Mouse (Mus musculus) adrenal gland, adult 8-10 months (tissue): Measurements from ENCODE around the gene Itgad. TPM values are rescaled to one million over a fixed set of nuclear protein-coding genes. Genes with fewer than 3 reads are reported as not detected.

Experiments
- DNase-seq: peaks from one replicate; pipeline ENCODE4 v3.0.0; 2022
- total RNA-seq, 4 experiments: library from RNA; stranded (reverse); gene quantifications; 2 replicates each; pipeline ENCODE4 v1.2.4; 2022

Gene Itgad
- total RNA-seq, 4 experiments from 2014 or later, result 0.40 to 0.46 TPM; not detected in 2

DNA sequence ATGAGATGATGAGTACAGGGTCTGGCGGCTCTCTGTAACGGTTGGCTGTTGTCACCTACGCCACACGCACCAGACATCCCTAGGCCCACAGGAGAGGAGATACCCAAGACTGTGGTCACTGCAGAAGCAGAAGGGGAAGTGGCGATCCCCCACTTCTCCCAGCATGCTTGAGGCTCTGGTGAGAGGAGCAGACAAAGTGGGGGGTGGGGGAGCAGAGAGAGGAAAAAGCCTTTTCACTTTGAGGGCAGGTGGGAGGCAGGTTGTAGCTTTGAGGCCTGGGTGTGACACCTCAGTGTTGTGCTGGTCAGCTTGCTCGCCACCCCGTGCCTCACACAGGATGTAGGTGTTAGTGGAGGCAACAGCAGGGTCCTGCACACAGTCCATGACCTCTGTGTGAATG, 25.9 kb downstream of the Itgad start:
- DNase-seq, result no peak

DNA sequence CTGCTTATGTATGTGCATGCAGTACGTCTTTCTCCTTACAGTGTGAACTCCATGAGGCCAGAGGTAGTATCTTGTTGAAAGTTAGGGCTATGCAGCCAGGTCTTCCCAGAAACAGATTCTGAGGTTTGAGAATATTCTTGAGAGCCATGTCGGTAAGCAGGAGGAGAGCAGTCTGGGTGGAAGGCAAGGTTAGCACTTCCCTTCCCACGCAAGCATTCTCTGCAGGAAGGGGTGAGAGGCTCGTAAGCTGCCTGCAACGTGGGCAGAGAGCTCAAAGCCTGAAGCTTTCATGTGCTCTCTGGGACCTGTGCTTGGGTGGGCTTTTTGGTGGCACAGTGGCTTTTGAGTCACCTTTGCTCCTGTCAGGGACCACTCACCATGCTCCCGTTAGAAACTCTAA, 26.4 kb downstream of the Itgad start:
- no peak for DNase-seq

DNA sequence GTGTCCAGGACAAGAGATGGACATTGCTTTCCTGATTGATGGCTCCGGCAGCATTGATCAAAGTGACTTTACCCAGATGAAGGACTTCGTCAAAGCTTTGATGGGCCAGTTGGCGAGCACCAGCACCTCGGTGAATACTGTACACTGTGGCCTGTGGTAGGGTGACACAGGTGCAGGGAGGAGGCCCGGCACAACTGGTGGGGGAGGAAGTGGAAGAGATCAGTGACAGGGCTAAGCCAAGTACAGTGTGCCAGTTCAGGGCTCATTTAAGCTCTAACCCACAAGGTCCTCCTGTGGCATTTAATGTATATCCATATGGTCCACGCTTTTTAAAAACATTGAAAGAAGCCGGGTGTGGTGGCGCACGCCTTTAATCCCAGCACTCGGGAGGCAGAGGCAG, 27.5 kb downstream of the Itgad start:
- DNase-seq, result no peak

DNA sequence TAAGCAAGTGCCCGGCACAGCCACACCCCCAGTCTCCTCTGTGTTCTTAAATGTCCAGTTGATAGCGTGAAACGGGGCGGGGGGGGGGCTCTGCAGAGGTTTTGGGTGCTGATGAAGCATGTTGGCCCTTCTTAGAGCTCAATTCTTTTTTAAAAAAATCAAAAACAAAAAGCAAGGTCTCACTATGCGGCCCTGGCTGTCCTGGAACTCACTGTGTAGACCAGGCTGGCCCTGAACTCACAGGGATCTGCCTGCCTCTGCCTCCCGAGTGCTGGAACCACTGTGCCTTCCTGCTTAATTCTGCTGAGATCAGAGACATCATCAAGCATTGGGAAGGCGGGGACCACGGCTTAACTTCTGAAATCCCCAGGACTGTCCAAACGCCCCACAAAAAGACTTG, 47.4 kb downstream of the Itgad start:
- DNase-seq, result no peak

DNA sequence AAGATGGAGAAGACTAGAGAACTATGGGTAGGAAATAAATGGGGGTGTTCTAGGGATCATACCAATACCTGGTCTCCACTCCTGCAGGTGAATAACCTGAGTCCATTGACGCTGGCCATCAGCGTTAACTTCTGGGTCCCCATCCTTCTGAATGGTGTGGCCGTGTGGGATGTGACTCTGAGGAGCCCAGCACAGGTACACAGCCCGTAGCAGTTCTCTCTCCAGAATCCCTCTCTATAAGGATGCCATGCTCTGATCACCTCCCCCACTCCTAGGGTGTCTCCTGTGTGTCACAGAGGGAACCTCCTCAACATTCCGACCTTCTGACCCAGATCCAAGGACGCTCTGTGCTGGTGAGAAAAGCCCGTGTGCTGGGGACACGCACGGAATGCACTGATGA, 48.9 kb downstream of the Itgad start:
- no peak for DNase-seq

DNA sequence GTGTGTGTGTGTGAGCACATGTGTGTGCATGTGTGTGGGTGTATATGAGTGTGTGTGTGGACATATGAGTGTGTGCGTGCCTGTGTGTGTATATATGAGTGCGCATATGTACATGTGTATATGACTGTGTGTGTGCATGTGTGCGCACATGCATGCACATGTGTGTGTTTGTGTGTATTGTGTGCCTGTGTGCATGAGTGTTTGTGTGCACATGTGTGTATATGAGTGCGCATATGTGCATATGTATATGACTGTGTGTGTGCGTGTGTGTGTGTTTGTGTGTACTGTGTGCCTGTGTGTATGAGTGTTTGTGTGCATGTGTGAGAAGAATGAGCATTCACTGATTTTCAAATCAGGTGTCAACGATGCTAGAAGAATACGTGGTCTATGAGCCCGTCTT, 50.0 kb downstream of the Itgad start:
- DNase-seq, result no peak

DNA sequence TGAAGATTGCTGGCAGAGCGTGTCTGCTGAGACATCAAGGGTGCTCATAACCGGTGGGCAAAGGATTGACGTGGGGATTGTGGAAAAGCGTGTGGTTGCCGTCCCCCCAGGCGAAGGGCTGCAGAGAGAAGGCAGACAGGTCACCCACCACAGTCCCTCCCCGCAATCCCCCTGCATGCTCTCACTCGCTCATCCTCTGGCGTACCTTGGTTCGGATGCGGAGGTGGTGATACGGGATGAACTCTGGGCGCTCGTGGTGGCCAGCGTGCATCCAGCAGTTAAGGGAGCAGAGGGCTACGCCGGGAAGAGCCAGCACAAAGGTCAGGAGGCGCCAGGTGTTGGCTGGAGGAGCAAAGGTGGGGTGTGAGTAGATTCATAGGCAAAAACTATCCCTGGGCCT, 51.5 kb downstream of the Itgad start:
- no peak for DNase-seq

DNA sequence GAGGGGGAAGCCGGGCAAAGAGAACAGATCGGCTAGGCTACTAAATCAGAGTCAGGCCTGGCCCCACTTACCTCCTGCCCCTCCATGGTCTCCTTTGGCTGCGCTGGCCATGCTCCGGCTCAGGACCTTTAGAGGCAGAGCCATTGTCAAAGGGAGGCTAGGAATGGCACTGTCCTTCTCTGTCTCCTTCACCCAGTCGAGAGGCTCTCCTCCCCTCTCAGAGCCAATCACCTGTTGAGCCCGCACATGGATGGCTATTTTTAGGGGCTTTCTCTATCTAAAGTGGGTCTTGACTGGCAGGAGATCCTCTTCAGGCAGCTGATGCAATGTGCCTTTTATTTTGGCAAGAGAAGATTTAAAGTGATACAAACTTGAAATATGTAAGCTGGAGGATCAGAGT, 52.0 kb downstream of the Itgad start, which contains the start of gene Cox6a2:
Gene Cox6a2, minus strand, starts transcription at position 236 of the 400 bp plus-strand sequence.
- DNase-seq, result no peak

DNA sequence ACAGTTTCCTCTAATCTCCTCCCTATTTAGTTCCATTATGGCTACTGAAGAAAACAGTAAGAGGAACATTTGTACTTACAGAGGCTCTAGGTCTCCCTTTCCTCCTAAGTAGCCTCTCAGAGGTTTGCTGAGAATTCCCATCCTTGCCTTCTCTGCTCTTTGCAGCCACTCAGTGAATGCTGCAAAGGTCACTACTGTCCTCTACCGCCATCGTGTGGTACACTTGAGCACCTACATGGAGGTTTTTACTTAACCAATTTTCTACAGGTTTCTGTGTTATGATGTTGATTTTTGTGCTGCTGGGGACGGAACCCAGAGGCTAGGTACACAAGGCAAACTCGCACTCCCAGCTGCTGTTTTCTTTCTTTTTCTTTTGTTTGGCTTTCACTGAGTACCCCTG, 54.0 kb downstream of the Itgad start:
- peak; percentile 23 for DNase-seq

DNA sequence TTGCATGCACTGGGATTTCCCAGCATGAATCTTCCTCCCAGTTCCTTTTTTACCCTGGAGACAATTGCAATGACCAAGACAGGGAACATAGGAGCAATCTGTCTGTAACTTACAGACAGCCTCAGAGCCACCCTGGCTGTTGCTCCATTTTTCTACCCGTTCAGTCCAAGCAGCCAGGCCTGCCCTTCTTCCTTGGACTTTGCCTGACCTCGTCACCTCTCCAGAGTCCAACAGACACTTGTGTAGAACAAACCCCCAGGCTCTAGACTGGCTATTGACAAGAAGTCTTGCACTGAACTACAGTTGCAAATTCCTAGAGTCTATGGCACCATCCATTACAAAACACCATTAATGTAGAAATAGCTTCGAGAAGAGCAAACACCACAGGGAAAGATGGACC, 55.6 kb downstream of the Itgad start:
- no peak for DNase-seq

DNA sequence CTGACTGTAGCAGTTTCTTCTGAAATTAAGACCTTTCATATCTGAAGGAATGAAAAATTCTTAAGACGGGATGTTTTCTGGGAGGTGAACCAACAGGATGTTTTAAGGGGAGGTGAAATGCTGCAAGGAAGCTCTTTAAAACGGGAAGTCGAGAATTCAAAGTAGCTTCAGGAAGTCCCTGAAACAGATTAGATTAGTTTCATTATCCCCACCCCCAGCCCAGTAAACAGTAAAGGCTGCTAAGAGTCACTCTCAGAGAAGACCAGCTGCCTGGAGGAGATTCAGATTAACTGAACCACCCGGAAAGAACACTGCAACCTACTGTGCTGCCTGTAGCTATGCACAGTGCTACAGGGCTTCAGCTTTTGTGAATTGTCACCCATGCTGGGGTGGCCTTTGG, 65.8 kb downstream of the Itgad start:
- DNase-seq, result no peak

DNA sequence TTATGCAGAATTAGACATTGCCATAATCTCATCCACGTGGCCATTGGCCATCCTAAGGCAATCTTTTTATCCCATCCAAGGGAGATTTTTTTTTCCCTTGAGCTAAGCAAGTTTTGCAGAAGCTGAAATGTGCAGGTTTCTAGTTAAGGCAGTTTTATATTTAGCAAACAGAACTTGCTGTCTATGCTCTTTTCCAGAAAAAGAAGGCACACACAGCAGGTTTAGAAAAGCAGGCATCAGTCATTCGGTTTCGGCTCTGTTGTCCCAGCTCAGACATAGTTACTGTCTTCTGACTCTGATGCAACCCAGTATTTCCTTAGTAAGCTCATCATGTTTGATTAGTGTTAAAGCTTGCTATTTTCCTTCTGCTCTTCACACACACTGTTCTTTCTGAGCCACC, 66.8 kb downstream of the Itgad start:
- no peak for DNase-seq

DNA sequence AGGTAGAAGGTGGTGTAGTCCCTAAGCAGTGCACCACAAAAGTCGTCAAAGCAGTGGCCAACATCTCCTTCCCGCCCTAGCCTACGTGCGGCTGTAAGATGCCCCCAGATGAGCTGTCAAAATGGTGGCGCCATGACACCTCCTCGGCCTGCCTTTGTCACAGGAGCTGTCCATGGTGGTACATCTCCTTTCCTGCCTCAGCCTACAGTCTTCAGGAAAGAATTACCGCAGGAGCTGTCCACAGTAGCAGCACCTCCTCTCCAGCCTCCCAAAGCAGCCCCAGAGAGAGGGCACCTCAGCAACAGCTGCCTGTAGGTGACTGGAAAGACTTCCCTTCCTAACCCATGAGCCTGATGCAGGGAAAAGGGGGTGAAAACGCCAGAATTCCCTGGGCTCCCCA, 77.6 kb downstream of the Itgad start:
- no peak for DNase-seq

DNA sequence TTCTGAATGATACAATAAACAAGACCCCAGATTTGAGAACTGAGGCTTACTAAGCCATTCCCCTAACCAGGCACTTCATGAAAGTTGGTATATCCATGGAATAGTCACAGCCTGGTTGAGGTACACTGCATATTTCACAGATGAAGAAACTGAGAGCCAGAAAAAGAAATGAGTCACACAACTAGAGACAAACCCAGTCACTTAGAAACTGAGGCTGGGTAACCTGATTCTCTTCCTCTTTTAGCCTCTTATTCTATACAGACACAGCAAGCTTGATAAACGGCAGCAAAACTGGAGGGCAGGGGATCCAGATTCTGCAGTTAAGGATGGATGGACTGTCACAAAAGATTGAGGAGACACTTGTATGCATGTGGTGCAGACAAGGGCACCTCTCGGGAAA, 80.6 kb downstream of the Itgad start:
- no peak for DNase-seq

DNA sequence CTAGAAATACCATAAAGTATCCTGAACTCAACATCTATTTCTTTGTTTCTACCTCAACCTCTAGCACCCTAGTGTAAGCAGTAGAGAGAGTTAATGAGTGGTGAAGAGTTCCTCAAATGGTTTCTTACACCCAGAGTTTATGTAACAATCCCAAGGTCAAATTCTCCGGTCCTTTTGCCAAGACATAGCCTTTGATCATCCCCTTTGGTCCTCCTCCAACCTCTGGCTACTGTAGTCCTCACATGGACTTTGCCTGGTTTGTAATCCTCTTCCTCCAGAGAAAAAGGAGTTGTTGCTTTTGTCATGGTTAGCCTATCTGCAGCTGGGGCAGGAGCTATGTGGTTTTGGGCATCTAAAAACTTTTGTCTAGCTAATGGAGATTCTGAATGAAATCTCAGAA, 81.3 kb downstream of the Itgad start:
- DNase-seq, result no peak

DNA sequence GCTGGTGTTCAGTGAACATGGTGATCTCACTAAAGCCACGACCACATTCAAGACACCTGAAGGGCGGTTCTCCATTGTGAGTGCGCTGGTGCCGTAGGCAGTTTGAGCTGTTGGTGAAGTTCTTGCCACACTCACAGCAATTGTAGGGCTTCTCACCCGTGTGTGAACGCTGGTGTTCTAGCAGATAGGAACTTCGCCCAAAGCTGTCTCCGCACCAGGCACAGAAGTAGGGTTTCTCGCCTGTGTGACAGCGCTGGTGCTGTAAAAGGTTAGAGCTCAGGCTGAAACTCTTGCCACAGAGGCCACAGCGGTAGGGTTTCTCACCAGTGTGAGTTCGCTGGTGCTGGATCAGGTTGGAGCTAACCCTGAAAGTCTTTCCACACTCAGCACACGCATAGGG, 82.2 kb downstream of the Itgad start:
- DNase-seq, result no peak

DNA sequence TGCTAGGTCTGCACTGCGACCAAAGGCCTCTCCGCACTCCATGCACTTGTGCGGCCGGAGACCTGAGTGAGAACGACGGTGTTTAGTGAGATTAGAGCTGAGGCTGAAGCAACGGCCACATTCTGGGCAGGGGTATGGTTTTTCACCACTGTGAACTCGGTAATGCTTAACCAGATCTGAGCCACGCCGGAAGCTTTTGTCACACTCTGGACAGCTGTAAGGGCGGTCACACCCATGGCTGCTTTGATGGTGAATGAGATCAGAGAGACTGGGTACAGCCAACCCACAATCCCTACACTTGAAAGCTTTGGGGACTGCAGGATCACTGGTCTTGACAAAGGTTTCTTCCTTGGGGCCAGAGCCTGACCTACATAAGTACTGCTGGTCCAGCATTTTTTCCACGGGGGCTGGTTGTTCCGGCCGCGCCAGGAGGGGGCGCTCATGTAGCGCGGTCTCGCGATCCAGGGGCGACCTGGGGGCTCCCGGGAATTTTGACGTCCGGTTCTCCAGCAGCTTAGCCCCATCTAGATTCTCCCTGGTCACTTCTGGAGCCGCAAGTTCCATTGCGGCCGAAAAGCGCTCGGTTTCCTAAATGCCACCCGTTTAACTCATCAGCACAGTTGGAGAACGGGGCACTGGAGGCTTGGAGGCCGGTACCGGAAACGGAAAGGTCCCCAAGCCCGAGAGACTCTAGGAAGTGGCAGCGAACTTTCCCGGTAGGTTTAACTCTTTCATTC, 82.8 kb downstream of the Itgad start, which contains the start of gene Armc5:
Gene Armc5, plus strand, starts transcription at position 487 of the 737 bp plus-strand sequence.
- peak; percentile 75 for DNase-seq

DNA sequence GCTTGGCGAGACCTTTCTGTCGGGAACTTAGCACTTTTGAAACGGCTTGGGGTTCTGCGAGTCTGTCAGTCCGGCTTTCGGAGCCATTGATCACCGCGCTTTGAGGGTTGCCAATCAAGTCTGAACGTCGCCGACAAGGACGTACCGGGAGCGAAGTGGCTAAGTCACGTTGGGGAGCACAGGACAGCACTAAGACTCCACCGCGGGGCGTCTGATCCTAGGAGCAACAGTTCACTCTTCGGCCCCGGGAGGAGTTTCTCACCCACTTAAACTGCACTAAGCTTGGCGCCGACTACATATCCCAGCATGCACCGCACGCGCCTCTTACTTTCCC, 83.4 kb downstream of the Itgad start:
- no peak for DNase-seq

DNA sequence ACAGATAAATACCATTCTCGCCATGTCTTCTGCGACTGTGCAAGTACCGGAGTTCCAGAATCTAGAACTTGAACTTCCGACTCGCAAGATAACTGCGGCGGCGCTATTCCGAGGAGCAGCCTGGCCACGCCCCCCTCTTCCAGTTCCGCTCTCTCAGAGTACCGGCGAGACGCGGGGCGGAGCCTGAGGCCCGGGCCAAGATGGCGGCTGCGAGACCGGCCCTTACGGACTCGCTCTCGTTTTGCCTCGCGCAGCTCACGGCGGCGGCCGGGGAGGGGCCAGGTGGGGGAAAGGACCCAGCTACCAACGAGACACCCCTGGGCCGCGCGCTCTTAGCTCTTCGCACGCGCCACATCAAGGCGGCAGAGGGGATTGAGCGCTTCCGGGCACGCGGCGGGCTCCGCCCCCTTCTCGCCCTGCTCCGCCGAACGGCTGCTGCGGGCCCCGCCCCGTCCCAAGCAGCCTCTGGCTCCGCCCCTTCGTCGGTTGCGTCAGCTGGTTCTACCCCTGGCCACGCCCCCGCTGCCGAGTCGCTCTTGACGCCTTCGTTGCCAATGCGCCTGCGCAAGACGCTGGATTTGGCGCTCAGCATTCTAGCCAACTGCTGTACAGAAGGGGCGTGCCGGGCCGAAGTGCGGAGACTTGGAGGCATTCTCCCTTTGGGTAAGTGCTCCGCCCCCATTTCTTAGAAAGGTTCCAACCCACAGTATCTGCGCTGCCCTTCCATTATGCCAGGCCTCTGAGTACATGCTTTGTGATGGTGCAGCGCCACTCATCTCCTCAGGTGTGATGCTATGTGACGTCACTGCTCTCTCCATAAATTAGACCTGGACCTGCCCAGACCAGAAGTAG, 84.0 kb downstream of the Itgad start, which contains the start of gene 9130023H24Rik:
Gene 9130023H24Rik, minus strand, starts transcription at position 105 of the 852 bp plus-strand sequence.
- peak; percentile 99 for DNase-seq

DNA sequence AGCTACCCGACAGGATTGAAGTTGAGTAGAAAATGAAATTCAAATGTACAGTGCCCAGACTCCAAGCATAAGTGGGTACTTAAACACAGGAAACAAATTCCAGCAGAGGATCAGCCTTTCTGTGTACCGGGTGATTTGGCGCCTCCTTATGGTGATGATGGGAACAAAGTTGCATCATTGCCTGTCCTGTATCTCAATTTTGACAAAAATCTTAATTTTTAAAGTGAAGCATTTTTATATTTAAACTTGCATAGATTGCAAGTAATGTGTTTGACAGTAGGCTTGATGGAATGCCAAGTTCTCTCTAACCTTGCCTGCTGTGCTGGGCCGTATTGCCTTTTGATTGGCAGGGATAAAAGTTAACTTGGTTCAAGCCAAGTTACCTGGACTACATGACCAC, 84.8 kb downstream of the Itgad start:
- no peak for DNase-seq

DNA sequence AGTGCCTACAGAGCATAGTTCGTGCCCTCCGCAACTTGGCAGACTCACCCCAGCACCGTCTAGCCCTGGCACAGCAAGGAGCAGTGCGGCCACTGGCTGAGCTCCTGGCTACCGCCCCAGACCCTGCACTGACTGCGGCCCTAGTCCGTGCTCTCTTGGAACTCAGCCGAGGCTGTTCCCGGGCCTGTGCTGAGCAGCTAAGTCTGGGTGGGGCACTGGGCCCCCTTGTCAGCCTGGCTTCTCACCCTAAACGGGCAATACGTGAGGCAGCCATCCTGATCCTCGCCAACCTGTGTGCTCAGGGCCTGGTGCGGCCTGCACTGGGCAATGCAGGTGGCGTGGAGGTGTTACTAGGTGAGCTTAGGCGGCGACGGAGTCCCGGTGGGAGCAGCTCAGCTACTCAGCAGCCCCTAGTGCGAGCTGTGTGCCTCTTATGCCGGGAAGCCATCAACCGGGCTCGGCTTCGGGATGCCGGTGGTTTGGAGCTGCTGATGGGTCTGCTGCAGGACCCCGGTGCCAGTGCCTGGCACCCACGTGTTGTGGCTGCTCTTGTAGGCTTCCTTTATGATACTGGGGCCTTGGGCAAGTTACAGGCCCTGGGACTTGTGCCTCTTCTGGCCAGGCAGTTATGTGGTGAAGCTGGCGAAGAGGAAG, 86.1 kb downstream of the Itgad start:
- DNase-seq, result no peak

DNA sequence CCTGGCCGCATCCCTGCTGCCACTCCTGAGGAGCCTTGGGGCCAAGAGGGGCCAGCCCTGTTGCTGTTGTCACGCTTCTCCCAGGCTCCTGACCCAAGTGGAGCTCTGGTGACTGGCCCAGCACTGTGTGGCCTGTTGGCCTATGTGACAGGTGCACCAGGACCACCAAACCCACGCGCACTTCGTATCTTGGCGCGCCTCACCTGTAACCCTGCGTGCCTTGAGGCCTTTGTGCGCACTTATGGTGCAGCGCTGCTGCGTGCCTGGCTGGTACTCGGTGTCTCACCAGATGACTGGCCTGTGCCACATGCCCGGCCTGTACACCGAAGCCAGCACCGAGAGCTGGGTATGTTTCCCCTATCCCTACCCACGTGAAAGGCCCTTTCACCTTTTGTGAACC, 88.2 kb downstream of the Itgad start:
- no peak for DNase-seq

DNA sequence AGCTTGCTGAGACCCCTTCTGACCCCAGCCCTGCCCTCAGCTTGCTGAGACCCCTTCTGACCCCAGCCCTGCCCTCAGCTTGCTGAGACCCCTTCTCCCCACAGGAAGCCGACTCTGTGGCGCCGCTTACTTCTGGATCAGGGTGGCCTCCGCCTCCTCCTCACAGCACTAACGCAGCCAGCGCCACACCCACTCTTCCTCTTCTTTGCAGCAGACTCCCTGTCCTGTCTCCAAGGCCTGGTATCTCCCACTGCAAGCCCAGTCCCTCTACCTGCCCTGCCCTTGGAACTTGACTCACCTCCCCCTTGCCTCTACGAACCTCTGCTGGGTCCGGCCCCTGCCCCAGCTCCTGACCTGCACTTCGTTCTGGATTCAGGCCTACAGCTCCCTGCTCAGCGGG, 89.7 kb downstream of the Itgad start:
- no peak for DNase-seq
